Mouse (Mus musculus) MEL (cell line): ENCODE measurements around the gene Cadps. TPM values are rescaled to one million over a fixed set of nuclear protein-coding genes. Genes with fewer than 3 reads are reported as not detected.

Experiments used
- DNase-seq: peaks from one replicate; pipeline ENCODE4 v3.0.0; 2011; ENCODE audit warnings: low read depth, low spot score
- H3K27ac ChIP-seq: 2 replicates; pipeline ENCODE4 v1.5.1; 2012; ENCODE audit warnings: low read depth, mild to moderate bottlenecking, control low read depth, low read length, moderate library complexity; ENCODE audit not compliant: control insufficient read depth
- H3K27me3 ChIP-seq, 2 experiments: fragments of 150-350 bp in 1 of 2; sonication (generic) in 1 of 2; 2 replicates each; pipeline ENCODE4 v1.6.1; 2012; ENCODE audit warnings: low read length in 2 of 2, mild to moderate bottlenecking in 2 of 2, improper control_type of control experiment in 1 of 2, moderate library complexity in 1 of 2; ENCODE audit not compliant: insufficient read depth in 2 of 2, control insufficient read depth in 1 of 2
- H3K36me3 ChIP-seq, 2 experiments: 2 replicates each; pipeline ENCODE4 v1.6.1; 2012 to 2014; ENCODE audit warnings: low read length in 2 of 2, improper control_type of control experiment in 1 of 2, inconsistent platforms in 1 of 2, mild to moderate bottlenecking in 1 of 2; ENCODE audit not compliant: insufficient read depth in 2 of 2, control insufficient read depth in 1 of 2
- H3K4me1 ChIP-seq, 2 experiments: fragments of 150-350 bp in 1 of 2; sonication (generic) in 1 of 2; 2 replicates each; pipeline ENCODE4 v1.6.1; 2012; ENCODE audit warnings: low read length in 2 of 2, improper control_type of control experiment in 1 of 2, mild to moderate bottlenecking in 1 of 2; ENCODE audit not compliant: insufficient read depth in 2 of 2, control insufficient read depth in 1 of 2
- H3K4me3 ChIP-seq, 2 experiments: fragments of 150-350 bp in 1 of 2; sonication (generic) in 1 of 2; 2 replicates each; pipeline ENCODE4 v1.5.1; 2012; ENCODE audit warnings: low read depth in 2 of 2, low read length in 2 of 2, mild to moderate bottlenecking in 2 of 2, moderate library complexity in 2 of 2, control low read depth in 1 of 2, improper control_type of control experiment in 1 of 2; ENCODE audit not compliant: control insufficient read depth in 1 of 2, insufficient read depth in 1 of 2
- H3K79me2 ChIP-seq: 2 replicates; pipeline ENCODE4 v1.6.1; 2012; ENCODE audit warnings: mild to moderate bottlenecking, low read length, moderate library complexity; ENCODE audit not compliant: control insufficient read depth, poor library complexity, insufficient read depth
- H3K9ac ChIP-seq: 2 replicates; pipeline ENCODE4 v1.6.1; 2012; ENCODE audit warnings: low read depth, mild to moderate bottlenecking, control low read depth, low read length, moderate library complexity; ENCODE audit not compliant: control insufficient read depth, poor library complexity, severe bottlenecking
- H3K9me3 ChIP-seq: fragments of 150-350 bp; sonication (generic); replicated peaks from 2 replicates; pipeline ENCODE4 v1.6.1; 2012; ENCODE audit warnings: mild to moderate bottlenecking, low read length, improper control_type of control experiment, moderate library complexity; ENCODE audit not compliant: insufficient read depth
- BHLHE40 ChIP-seq: IDR thresholded peaks from 2 replicates; pipeline ENCODE4 v1.6.1; 2012; ENCODE audit warnings: low read depth, mild to moderate bottlenecking, inconsistent platforms, low read length, improper control_type of control experiment, borderline replicate concordance
- CHD2 ChIP-seq: IDR thresholded peaks from 2 replicates; pipeline ENCODE4 v1.6.1; 2011; ENCODE audit warnings: low read length, improper control_type of control experiment
- CTCF ChIP-seq, 3 experiments: IDR thresholded peaks in 2 of 3; conservative IDR thresholded peaks in 1 of 3; 2 replicates each; pipeline ENCODE4 v1.5.1; 2011 to 2012; ENCODE audit warnings: low read length in 3 of 3, low read depth in 2 of 3, mild to moderate bottlenecking in 2 of 3, improper control_type of control experiment in 1 of 3, inconsistent platforms in 1 of 3, mixed read lengths in 1 of 3, moderate library complexity in 1 of 3; ENCODE audit not compliant: control insufficient read depth in 1 of 3, insufficient read depth in 1 of 3, poor library complexity in 1 of 3, severe bottlenecking in 1 of 3
- E2F4 ChIP-seq: IDR thresholded peaks from 2 replicates; pipeline ENCODE4 v1.6.1; 2011; ENCODE audit warnings: low read depth, low read length, improper control_type of control experiment, borderline replicate concordance
- GABPA ChIP-seq: IDR thresholded peaks from 2 replicates; pipeline ENCODE4 v1.6.1; 2012; ENCODE audit warnings: low read depth, mild to moderate bottlenecking, inconsistent platforms, low read length, improper control_type of control experiment, moderate library complexity
- HCFC1 ChIP-seq: IDR thresholded peaks from 2 replicates; pipeline ENCODE4 v1.6.1; 2012; ENCODE audit warnings: low read depth, mild to moderate bottlenecking, inconsistent platforms, low read length, improper control_type of control experiment, moderate library complexity
- KAT2A ChIP-seq: conservative IDR thresholded peaks from 2 replicates; pipeline ENCODE4 v1.6.1; 2012; ENCODE audit warnings: low read depth, low read length, improper control_type of control experiment, inconsistent platforms
- MAFK ChIP-seq: IDR thresholded peaks from 2 replicates; pipeline ENCODE4 v1.6.1; 2011; ENCODE audit warnings: low read depth, mild to moderate bottlenecking, low read length, improper control_type of control experiment, borderline replicate concordance
- MAX ChIP-seq: IDR thresholded peaks from 2 replicates; pipeline ENCODE4 v1.6.1; 2011; ENCODE audit warnings: low read length, improper control_type of control experiment
- MAZ ChIP-seq: IDR thresholded peaks from 2 replicates; pipeline ENCODE4 v1.6.1; 2012; ENCODE audit warnings: low read depth, mild to moderate bottlenecking, inconsistent platforms, low read length, improper control_type of control experiment
- MEF2A ChIP-seq: IDR thresholded peaks from 2 replicates; pipeline ENCODE4 v1.6.1; 2014; ENCODE audit warnings: low read depth, mild to moderate bottlenecking, inconsistent platforms, low read length, improper control_type of control experiment; ENCODE audit not compliant: poor library complexity, insufficient replicate concordance, severe bottlenecking; ENCODE audit errors: extremely low read depth
- MXI1 ChIP-seq: IDR thresholded peaks from 2 replicates; pipeline ENCODE4 v1.6.1; 2011; ENCODE audit warnings: mild to moderate bottlenecking, low read depth, low read length, improper control_type of control experiment
- MYB ChIP-seq: IDR thresholded peaks from 2 replicates; pipeline ENCODE4 v1.6.1; 2011; ENCODE audit warnings: mild to moderate bottlenecking, low read depth, low read length, improper control_type of control experiment
- NELFE ChIP-seq: IDR thresholded peaks from 2 replicates; pipeline ENCODE4 v1.6.1; 2011; ENCODE audit warnings: low read depth, low read length, improper control_type of control experiment
- NRF1 ChIP-seq: IDR thresholded peaks from 2 replicates; pipeline ENCODE4 v1.6.1; 2014; ENCODE audit warnings: low read depth, mild to moderate bottlenecking, inconsistent platforms, low read length, improper control_type of control experiment, moderate library complexity; ENCODE audit not compliant: poor library complexity, insufficient read depth, severe bottlenecking
- POLR2A ChIP-seq, 2 experiments: IDR thresholded peaks; 2 replicates each; pipeline ENCODE4 v1.6.1; 2011 to 2012; ENCODE audit warnings: low read length in 2 of 2, mild to moderate bottlenecking in 2 of 2, control low read depth in 1 of 2, improper control_type of control experiment in 1 of 2, low read depth in 1 of 2, moderate library complexity in 1 of 2; ENCODE audit not compliant: control insufficient read depth in 1 of 2, insufficient read depth in 1 of 2, poor library complexity in 1 of 2
- POLR2AphosphoS2 ChIP-seq: IDR thresholded peaks from 2 replicates; pipeline ENCODE4 v1.6.1; 2011; ENCODE audit warnings: low read length, improper control_type of control experiment
- RAD21 ChIP-seq: IDR thresholded peaks from 2 replicates; pipeline ENCODE4 v1.6.1; 2011; ENCODE audit warnings: mild to moderate bottlenecking, low read depth, low read length, improper control_type of control experiment
- RCOR1 ChIP-seq: IDR thresholded peaks from 2 replicates; pipeline ENCODE4 v1.6.1; 2012; ENCODE audit warnings: low read depth, mild to moderate bottlenecking, inconsistent platforms, low read length, improper control_type of control experiment
- SIN3A ChIP-seq: IDR thresholded peaks from 2 replicates; pipeline ENCODE4 v1.6.1; 2012; ENCODE audit warnings: low read length, improper control_type of control experiment, inconsistent platforms
- SMC3 ChIP-seq: IDR thresholded peaks from 2 replicates; pipeline ENCODE4 v1.6.1; 2011; ENCODE audit warnings: low read depth, low read length, improper control_type of control experiment
- TBP ChIP-seq: IDR thresholded peaks from 2 replicates; pipeline ENCODE4 v1.8.0; 2011; ENCODE audit warnings: low read depth, low read length, improper control_type of control experiment
- TCF12 ChIP-seq: IDR thresholded peaks from 2 replicates; pipeline ENCODE4 v1.6.1; 2014; ENCODE audit warnings: low read depth, mild to moderate bottlenecking, inconsistent platforms, low read length, improper control_type of control experiment, moderate library complexity
- UBTF ChIP-seq: IDR thresholded peaks from 2 replicates; pipeline ENCODE4 v1.6.1; 2012; ENCODE audit warnings: low read depth, mild to moderate bottlenecking, inconsistent platforms, low read length, improper control_type of control experiment, moderate library complexity, borderline replicate concordance; ENCODE audit not compliant: insufficient read depth
- USF1 ChIP-seq: IDR thresholded peaks from 2 replicates; pipeline ENCODE4 v1.6.1; 2014; ENCODE audit warnings: low read depth, mild to moderate bottlenecking, inconsistent platforms, low read length, improper control_type of control experiment, moderate library complexity
- USF2 ChIP-seq, 2 experiments: IDR thresholded peaks; 2 replicates each; pipeline ENCODE4 v1.6.1; 2011 to 2012; ENCODE audit warnings: improper control_type of control experiment in 2 of 2, low read length in 2 of 2, borderline replicate concordance in 1 of 2, inconsistent platforms in 1 of 2, low read depth in 1 of 2, mild to moderate bottlenecking in 1 of 2; ENCODE audit not compliant: insufficient read depth in 1 of 2
- ZKSCAN1 ChIP-seq: IDR thresholded peaks from 2 replicates; pipeline ENCODE4 v1.6.1; 2012; ENCODE audit warnings: low read depth, mild to moderate bottlenecking, inconsistent platforms, low read length, improper control_type of control experiment, moderate library complexity
- ZNF384 ChIP-seq: IDR thresholded peaks from 2 replicates; pipeline ENCODE4 v1.6.1; 2012; ENCODE audit warnings: low read depth, mild to moderate bottlenecking, inconsistent platforms, low read length, improper control_type of control experiment
- polyA plus RNA-seq, 2 experiments: library from polyadenylated mRNA; stranded (reverse) in 1 of 2; unstranded in 1 of 2; fragments of >175 nt in 1 of 2; fragments of >200 nt in 1 of 2; gene quantifications; 2 replicates each; pipeline versions ENCODE4 v1.2.1 to v1.2.4; 2012; ENCODE audit warnings: low replicate concordance in 2 of 2, low read depth in 1 of 2; ENCODE audit not compliant: insufficient read length in 2 of 2, insufficient read depth in 1 of 2, missing spikeins in 1 of 2
- total RNA-seq: library from RNA; depleted of rRNA; stranded (reverse); fragments of 300-350 nt; gene quantifications from 2 replicates; pipeline ENCODE4 v1.2.3, GENCODE M21; 2012

Gene Cadps
- total and polyA plus RNA-seq, 3 experiments: not detected

GRCm38 (mm10) chr14:12801100-12801499 is 21.8 kb downstream of the Cadps start:
- Histone ChIP-seq H3K9me3 (no peaks in the 10 kb centered on the region), H3K79me2 (no peaks in the 10 kb centered on the region), H3K27ac (no peak overlapping the region), H3K27me3 (no peaks in the 10 kb centered on the region), H3K4me3 (no peak overlapping the region), H3K9ac (no peak overlapping the region), H3K36me3 (no peaks in the 10 kb centered on the region), H3K4me1 (no peaks in the 10 kb centered on the region)
- DNase-seq: no peak
- TF ChIP-seq ZKSCAN1: no peak
- TF ChIP-seq MAZ: no peak
- TF ChIP-seq MAFK: no peak
- no peak for TF ChIP-seq UBTF
- TF ChIP-seq USF1: no peak
- TF ChIP-seq SMC3: no peak
- TF ChIP-seq NELFE: no peak
- TF ChIP-seq RCOR1: no peak
- TF ChIP-seq RAD21: no peak
- TF ChIP-seq CTCF (IDR thresholded peaks at IDR 0.05 in 2 of 3, conservative IDR thresholded peaks at IDR 0.05 in 1 of 3; ENCODE audit: control insufficient read depth in 1 of 3, insufficient read depth in 1 of 3, low read depth in 2 of 3, low read length in 3 of 3, poor library complexity in 1 of 3, severe bottlenecking in 1 of 3): no peak
- TF ChIP-seq MEF2A: no peak
- no peak for TF ChIP-seq ZNF384
- no peak for TF ChIP-seq MXI1

DNA sequence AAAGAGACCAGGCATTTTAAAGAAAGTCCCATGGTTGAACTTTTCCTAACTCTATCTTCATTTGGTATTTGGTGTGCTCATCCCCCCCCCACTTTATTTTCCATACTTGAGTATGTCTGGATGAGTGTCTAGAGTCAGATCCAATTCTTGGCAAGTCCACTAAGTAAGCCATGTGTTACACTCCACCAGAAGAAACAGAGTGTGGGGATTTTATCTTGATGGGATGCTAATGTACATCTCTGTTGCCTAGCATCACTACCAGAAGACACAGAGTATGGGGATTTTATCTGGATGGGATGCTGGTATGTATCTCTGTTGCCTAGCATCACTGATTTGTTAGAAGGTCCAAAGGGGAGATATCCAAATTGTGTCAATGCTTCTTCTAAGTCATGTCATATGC is 24.0 kb downstream of the Cadps start:
- TF ChIP-seq MEF2A (no peak), RCOR1 (no peak), POLR2A (IDR thresholded peaks at IDR 0.05; ENCODE audit: control insufficient read depth in 1 of 2, insufficient read depth in 1 of 2, low read depth in 1 of 2, low read length in 2 of 2, poor library complexity in 1 of 2) (no peak), CHD2 (no peak), BHLHE40 (no peak), MAX (no peak), GABPA (no peak), E2F4 (no peak), KAT2A (no peak), USF2 (IDR thresholded peaks at IDR 0.05; ENCODE audit: borderline replicate concordance in 1 of 2, insufficient read depth in 1 of 2, low read depth in 1 of 2, low read length in 2 of 2) (no peak), POLR2AphosphoS2 (no peak), SIN3A (no peak), NRF1 (no peak), MYB (no peak), SMC3 (no peak), NELFE (no peak), UBTF (no peak), HCFC1 (no peak), TBP (no peak), TCF12 (no peak)
- Histone ChIP-seq H3K4me1 (no peaks in the 10 kb centered on the region), H3K4me3 (no peak overlapping the region), H3K9ac (no peak overlapping the region), H3K27ac (no peak overlapping the region), H3K9me3 (no peaks in the 10 kb centered on the region), H3K79me2 (no peaks in the 10 kb centered on the region), H3K27me3 (no peaks in the 10 kb centered on the region), H3K36me3 (no peaks in the 10 kb centered on the region)
- no peak for DNase-seq
